Mouse (Mus musculus) macrophage (primary cell): ENCODE data around the gene Parva. TPM values are rescaled to one million over a fixed set of nuclear protein-coding genes. Genes with fewer than 3 reads are reported as not detected.

Source experiments
- H3K27ac ChIP-seq: fragments of 350-480 bp; formaldehyde crosslinking; 2 replicates; pipeline ENCODE4 v1.9.0; 2021
- H3K36me3 ChIP-seq: fragments of 350-480 bp; formaldehyde crosslinking; 2 replicates; pipeline ENCODE4 v1.9.0; 2021; ENCODE audit errors: inconsistent target
- H3K4me3 ChIP-seq: fragments of 350-480 bp; formaldehyde crosslinking; 2 replicates; pipeline ENCODE4 v1.9.0; 2021; ENCODE audit errors: inconsistent target
- H3K79me2 ChIP-seq: fragments of 350-480 bp; formaldehyde crosslinking; 2 replicates; pipeline ENCODE4 v1.9.0; 2021; ENCODE audit errors: inconsistent target
- WGBS: methylation state at CpG from one replicate; pipeline ENCODE4 v1.1.7; 2026; ENCODE audit warnings: inconsistent platforms; ENCODE audit not compliant: missing documents; 5-methylcytosine and 5-hydroxymethylcytosine counted together
- polyA plus RNA-seq: library from polyadenylated mRNA; stranded (reverse); fragments of 250-400 nt; gene quantifications from 3 replicates; pipeline ENCODE4 v1.2.4, GENCODE M21; 2018; ENCODE audit warnings: inconsistent platforms

The Parva gene
- polyA plus RNA-seq, 1 experiment from 2014 or later, result 0.06 TPM

DNA sequence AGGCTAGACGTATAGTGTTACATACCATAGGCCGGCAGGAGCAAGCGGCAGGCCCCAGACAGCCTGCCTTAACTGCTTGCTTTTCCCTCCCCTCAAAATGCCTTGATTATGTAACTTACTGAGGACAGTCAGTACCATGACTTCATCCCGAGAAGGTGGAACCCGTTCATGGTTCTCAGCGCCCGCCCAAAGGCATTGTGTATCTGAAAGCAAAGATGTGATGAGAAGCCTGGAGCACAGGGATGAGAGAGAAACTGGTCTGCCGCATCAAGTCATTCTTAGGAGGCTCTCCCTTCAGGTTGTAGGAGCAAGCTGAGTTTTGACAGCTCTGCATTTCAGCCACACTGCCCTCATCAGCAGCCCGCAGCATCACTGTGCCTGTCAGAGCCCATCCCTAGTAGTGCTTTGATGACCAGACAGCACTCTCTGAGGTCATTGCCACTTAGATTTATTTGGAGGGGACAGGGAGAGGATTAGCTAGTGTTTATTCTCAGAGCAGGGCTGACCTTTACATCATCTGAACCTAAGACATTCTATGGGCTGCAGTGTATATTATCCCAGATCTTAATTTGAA lies 45.5 kb downstream of the Parva start:
- WGBS, result 74% methylated on average over 9 of the region's 9 CpGs

DNA sequence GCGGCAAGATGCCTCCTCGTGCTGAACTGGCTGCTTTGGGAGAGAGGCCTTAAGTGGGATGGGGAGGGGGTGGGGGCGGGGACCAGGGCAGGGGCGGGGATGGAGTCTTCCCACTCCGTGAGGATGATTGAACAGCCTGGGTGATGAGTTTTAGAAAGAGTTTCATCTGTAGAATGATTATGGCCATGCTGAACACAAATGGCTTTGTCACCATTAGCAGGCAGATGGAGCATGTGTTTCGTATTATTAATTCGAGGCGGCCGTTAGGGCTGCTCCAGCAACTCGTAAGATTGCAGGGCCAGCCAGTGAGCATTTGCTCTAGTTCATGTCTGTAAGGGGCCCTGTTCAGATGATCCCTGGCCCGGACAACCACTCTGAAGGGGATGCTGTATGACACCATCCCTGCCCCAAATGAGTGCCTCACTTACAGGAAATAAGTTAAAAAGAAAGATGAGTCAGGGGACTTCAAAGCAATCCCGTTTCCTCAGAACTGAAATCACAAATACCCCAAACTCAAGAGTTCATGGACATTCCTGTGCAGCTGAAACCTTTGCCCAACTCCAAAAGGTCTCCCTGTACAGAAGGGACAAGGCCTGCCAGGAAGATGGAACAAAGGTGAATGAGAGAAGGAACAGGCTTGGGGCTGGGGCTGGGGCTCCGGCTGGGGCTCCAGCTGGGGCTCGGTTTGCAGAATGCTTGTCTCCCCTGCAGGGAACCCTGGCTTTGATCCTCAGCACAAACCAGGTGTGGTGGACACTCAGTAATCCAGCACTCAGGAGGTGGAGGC lies 46.5 kb downstream of the Parva start:
- 68% methylated on average over 14 of the region's 14 CpGs for WGBS
- Histone ChIP-seq H3K36me3 (no peaks in the 10 kb centered on the region), H3K27ac (no peak overlapping the region), H3K79me2 (no peaks in the 10 kb centered on the region), H3K4me3 (no peak overlapping the region)

More for the DNA sequence above, 45.5 kb downstream of the Parva start:
- Histone ChIP-seq H3K27ac (no peak overlapping the region), H3K4me3 (no peak overlapping the region), H3K36me3 (no peaks in the 10 kb centered on the region), H3K79me2 (no peaks in the 10 kb centered on the region)

DNA sequence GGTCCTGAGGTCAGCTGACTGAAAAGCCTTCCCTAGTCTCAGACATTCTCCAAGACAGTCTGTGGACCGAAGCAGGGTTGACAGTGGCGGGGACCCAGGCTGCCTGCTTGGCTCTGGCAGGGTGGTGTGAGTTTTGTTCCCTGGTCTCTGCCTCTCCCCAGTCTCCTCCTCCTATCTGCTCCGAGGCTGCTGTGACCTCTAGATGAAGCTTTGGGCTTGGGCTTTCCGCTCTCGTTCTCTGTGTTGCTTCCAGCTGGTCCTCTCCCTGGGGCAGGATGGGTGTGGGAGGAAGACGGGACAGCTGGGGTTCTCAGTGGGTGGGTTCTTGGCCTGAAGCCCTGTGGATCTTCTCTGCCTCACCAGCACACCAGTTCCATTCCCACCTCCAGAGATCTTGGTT lies 51.8 kb downstream of the Parva start:
- Histone ChIP-seq H3K36me3 (no peaks in the 10 kb centered on the region), H3K4me3 (no peak overlapping the region), H3K27ac (no peak overlapping the region), H3K79me2 (no peaks in the 10 kb centered on the region)
- WGBS, result 81% methylated on average over 6 of the region's 6 CpGs

DNA sequence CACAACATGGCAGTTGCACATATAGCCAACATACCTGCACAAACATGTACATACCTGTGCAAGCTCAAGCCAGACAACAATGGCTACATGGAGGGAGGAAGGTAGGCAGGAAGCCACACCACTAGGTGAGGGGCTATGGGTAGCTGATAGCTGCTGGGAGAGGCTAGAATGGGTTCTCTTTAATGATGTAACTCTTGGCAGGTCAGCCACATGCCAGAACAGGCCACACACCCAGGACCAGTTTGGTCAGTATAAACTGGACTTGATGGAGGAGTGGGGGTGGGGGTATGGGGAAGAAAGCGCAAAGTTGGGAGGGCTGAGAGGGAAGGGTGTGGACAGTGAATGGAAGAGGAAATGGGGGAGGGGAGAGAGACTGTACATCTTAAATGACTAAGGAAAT lies 53.7 kb downstream of the Parva start:
- 80% methylated on average over 1 of the region's 1 CpGs for WGBS
- Histone ChIP-seq H3K27ac (no peak overlapping the region), H3K79me2 (no peaks in the 10 kb centered on the region), H3K4me3 (no peak overlapping the region), H3K36me3 (no peaks in the 10 kb centered on the region)

DNA sequence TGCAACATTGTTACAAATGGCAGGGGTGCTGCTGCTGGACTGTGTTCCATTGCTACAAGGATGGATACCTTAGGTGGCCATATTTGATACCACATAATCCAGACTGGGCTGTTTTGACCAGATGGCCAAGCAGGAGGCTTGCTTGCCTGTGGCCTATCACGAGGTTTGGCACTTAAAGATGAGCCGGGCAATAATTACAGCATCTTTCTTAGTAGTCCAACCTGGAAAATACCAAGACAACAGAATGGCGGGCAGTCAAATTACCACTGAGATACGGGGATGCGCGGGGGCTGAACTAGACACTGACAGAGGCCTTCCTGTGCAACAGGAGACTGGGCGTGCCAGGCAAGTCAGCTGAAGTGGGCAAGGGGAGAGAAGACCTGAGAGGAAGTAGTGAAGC lies 55.3 kb downstream of the Parva start:
- WGBS, result 91% methylated on average over 7 of the region's 7 CpGs
- no peak overlapping the region for H3K27ac ChIP-seq
- no peaks in the 10 kb centered on the region for H3K36me3 ChIP-seq
- no peak overlapping the region for H3K4me3 ChIP-seq
- no peaks in the 10 kb centered on the region for H3K79me2 ChIP-seq

DNA sequence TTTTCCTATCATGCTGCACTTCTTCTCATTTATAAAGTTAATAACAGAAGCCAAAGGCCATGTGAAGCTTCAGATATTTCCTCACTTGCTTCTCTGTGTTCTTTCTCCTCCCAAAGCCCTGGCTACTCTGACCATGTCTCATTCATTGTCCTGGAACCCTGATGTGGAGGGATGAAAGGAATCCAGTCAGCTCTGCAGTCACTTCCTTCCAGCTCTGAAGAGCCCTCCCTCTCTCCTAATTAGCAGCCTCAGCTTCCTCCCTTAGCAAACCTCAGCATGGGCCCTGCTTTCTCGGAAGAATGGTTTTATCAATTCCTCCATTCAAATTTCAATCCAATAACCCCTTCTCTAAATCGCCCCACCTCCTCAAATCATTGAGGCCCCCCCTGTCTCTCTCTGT lies 56.1 kb downstream of the Parva start:
- no peak overlapping the region for H3K27ac ChIP-seq
- no peaks in the 10 kb centered on the region for H3K79me2 ChIP-seq
- no peak overlapping the region for H3K4me3 ChIP-seq
- 49% methylated on average over 2 of the region's 2 CpGs for WGBS
- H3K36me3 ChIP-seq, result no peaks in the 10 kb centered on the region

DNA sequence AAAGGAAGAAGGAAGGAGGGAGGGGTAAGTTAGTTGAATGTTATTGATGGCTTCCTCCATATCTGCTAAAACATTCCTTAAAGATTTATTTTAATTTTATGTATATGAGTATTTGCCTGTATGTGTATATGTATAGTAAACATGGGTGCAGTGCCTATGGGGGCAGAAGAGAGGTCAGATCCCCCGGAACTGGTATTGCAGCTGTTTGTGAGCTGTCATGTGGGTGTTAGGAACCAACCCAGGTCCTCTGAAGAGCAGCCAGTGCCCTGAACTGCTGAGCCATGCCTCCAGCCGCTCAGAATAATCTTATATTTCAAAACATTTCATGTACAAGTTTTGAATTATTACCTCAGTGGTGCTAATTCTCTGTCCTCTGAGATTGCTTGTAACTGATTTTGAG lies 63.5 kb downstream of the Parva start:
- WGBS, result 77% methylated on average over 2 of the region's 2 CpGs

DNA sequence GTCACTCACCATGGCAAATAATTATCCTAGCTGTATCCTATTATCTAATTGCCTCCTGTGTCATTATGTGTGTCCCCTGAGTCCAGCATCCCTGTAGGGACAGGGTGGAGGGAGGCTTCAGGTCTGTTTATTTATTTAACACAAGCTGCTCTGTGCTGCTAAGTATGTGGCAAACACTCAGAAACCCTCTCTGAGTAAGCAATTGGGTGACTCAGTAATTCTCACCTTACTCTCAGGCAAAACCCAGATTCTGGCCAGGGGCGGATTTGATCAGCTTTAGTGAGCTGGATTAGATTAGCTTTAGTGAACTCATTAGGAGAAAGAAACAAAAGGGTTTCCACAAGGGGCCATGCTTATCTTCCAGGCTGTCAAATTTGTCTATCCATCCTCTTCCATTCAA lies 64.4 kb downstream of the Parva start:
- Histone ChIP-seq H3K79me2 (no peaks in the 10 kb centered on the region), H3K4me3 (no peak overlapping the region), H3K27ac (no peak overlapping the region), H3K36me3 (no peaks in the 10 kb centered on the region)
- WGBS, result 93% methylated on average over 1 of the region's 1 CpGs

More for the DNA sequence above, 63.5 kb downstream of the Parva start:
- Histone ChIP-seq H3K79me2 (no peaks in the 10 kb centered on the region), H3K36me3 (no peaks in the 10 kb centered on the region), H3K27ac (no peak overlapping the region), H3K4me3 (no peak overlapping the region)

DNA sequence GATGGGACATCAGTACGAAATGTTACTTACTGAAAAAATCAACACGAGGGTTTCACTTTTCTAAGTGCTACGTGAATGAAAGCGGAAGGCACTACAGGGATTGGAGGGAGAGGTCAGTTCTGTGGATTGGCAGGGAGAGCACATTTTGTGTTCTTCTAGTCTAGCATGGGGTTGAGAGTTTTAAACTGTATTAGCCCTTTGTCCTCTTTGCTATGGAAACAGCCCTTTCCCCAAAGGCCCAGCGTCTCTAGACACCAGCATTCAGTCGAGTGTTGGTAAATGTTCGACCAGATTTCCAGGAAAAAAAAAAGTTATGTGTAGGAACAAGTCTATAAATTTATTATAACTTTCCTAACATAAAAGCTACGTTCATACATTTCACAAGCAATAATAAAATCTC lies 68.6 kb downstream of the Parva start:
- 91% methylated on average over 8 of the region's 8 CpGs for WGBS
- no peak overlapping the region for H3K27ac ChIP-seq
- no peak overlapping the region for H3K4me3 ChIP-seq
- no peaks in the 10 kb centered on the region for H3K79me2 ChIP-seq
- no peaks in the 10 kb centered on the region for H3K36me3 ChIP-seq

DNA sequence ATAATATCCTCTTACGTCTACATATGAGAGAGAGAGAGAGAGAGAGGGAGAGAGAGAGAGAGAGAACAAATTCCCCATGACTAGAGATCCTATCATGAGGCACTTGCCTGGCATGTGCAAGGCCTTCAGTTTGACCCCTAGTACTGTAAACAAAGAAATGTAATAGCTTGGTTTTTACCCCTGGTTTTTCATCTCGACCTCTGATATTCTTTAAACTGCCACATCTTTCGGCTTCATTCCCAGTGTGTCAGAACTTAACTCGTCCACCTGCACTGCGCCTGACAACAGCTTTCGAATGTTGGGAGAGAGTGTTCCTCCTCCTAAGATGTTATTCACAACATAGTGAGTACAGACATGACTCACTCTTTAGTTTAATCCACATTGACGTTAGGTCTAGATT lies 69.6 kb downstream of the Parva start:
- no peak overlapping the region for H3K4me3 ChIP-seq
- 87% methylated on average over 7 of the region's 7 CpGs for WGBS
- H3K27ac ChIP-seq, result no peak overlapping the region
- no peaks in the 10 kb centered on the region for H3K36me3 ChIP-seq
- no peaks in the 10 kb centered on the region for H3K79me2 ChIP-seq

DNA sequence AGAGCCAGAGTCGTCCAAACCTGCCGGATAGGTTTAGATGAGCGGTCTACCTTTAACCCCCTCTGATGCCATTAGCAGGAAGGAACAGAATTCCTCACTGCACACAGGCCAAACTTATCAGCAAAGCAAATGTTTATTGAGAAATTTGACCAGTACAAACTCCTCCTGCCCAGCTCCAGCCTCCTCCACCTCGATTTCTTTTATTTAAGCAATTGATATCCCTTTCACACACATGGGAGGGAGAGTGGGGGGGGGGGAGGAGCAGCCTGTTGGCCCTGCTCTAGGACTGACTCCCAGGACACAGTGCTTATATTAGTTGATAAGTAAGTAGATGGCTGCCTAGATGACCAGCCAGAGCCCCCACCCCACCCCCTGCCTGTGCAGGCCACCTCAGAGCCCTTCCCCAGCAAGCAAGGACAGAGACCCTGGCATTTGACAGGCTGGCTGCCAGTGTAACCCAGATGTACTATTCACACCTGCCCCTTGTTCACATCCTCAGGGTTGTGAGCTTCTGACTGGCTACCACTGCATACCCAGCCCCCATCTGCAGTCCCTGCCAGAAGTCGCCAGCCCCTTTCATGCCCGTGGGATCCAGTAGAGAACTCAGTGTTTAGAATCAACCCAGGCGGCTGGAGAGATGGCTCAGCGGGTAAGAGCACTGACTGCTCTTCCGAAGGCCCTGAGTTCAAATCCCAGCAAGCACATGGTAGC lies 71.4 kb downstream of the Parva start:
- H3K79me2 ChIP-seq, result no peaks in the 10 kb centered on the region
- no peak overlapping the region for H3K4me3 ChIP-seq
- H3K27ac ChIP-seq, result no peak overlapping the region
- no peaks in the 10 kb centered on the region for H3K36me3 ChIP-seq
- 82% methylated on average over 9 of the region's 9 CpGs for WGBS

DNA sequence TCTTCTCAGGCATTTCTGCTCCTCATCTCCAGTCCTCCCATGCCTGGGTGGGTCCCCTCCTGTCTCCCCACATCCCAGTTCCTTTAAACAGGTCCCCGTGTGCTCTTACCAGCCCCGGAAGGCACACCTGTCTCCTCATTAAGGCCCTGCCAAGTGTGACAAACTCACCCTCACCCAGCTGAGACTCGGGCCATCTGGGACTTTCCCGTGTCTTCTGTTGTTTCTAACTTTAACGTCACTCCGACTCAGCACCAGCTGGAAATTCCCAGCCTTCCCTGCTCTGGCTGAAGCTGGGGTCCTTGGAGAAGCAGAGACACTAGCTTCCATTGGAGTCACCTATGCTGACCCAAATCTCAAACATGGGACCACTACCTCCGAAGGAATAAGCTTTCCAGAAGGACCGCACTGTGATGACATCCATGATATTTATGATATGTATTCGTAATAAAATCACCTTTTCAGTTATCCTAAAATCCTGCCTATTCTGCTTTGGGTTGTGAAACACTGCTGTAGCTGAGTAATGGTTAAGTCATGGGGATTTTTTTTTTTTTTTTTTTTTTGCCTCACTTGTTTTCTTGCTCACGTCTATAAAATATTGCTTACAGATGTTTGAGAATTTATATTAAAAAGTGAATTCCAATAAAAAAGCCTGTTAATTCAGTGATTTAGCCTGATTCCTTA lies 72.3 kb downstream of the Parva start:
- no peaks in the 10 kb centered on the region for H3K79me2 ChIP-seq
- no peaks in the 10 kb centered on the region for H3K36me3 ChIP-seq
- no peak overlapping the region for H3K27ac ChIP-seq
- WGBS, result 32% methylated on average over 10 of the region's 10 CpGs
- H3K4me3 ChIP-seq, result no peak overlapping the region

DNA sequence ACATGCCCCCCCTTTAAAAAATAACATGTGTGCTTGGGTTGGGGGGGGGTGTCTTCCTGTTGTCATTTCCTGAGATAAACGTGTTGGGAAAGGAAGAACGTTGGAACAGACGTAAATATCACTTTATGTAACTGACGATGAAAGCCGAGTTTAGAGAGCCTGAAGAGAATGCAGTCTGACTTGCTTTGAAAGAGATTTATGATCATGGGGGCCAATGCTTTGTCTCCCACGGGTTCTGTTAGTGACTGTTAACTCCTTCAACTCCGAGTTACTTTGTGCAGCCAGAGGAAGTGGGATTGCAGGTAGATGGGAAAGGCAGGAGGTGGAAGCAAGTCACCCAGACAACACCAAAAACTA lies 72.8 kb downstream of the Parva start:
- H3K79me2 ChIP-seq, result no peaks in the 10 kb centered on the region
- H3K36me3 ChIP-seq, result no peaks in the 10 kb centered on the region
- 5% methylated on average over 7 of the region's 7 CpGs for WGBS
- H3K4me3 ChIP-seq, result no peak overlapping the region
- H3K27ac ChIP-seq, result no peak overlapping the region

DNA sequence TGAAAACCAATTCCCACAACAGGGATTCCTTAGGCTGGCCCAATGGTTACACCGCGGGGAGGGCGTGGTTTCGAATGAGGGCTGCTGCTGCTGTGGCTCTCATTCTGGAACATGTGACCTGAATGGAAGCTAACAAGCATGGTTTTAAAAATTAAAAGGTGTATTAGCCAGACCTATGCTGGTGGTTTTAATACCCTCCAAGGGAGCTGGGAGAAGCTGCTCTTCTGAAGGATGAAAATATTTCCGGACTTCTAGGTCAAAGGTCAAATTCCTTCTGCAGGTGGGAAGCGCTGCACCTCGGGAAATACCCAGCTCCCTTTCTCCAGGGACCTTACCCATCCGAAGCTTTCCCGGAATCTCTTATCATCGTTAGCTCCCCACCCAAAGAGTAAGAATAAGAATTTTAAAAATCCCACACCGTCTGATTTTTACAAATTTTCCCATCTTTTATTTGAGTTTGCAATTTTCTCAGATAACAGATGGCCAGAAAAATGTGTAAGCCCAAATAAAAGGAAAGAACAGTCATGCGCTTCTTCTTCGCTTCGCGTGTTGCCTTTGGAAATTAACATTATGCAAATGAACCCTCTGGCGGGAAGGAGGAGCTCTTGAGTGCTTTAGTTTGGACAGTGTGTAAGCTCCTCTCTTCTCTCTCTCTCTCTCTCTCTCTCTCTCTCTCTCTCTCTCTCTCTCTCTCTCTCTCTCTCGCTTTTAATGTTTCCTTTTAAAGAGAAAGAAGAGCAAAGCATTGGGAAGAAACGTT lies 74.9 kb downstream of the Parva start:
- no peak overlapping the region for H3K4me3 ChIP-seq
- WGBS, result 84% methylated on average over 17 of the region's 18 CpGs
- H3K27ac ChIP-seq, result no peak overlapping the region
- no peaks in the 10 kb centered on the region for H3K79me2 ChIP-seq
- H3K36me3 ChIP-seq, result no peaks in the 10 kb centered on the region
